Mouse (Mus musculus) kidney, adult 2 months (tissue): Measurements from ENCODE around the gene Tvp23a.

Experiments
- CTCF ChIP-seq: fragments of 200-500 bp; conservative IDR thresholded peaks from 2 replicates; pipeline ENCODE4 v1.5.1; 2011; ENCODE audit warnings: low read depth, mild to moderate bottlenecking, control low read depth, low read length, moderate library complexity, mixed read lengths; ENCODE audit not compliant: insufficient read depth, insufficient read length
- POLR2A ChIP-seq: fragments of 200-500 bp; IDR thresholded peaks from one replicate; pipeline ENCODE4 v1.6.1; 2011; ENCODE audit warnings: low read depth, low read length, control low read depth

GRCm38 (mm10) chr16:10417723-10418259 lies 29.4 kb downstream of the Tvp23a start:
- no peak for TF ChIP-seq POLR2A
- no peak for TF ChIP-seq CTCF
